Mouse (Mus musculus): ENCODE results near the gene Sh3bgr. TPM values are rescaled to one million over a fixed set of nuclear protein-coding genes. Genes with fewer than 3 reads are reported as not detected.

The Sh3bgr gene
- polyA plus RNA-seq, 1 experiment, result 6.3 TPM

- TF ChIP-seq POLR2A (IDR thresholded peaks at IDR 0.05; ENCODE audit: low read depth, low read length) (no peak), CTCF (IDR thresholded peaks at IDR 0.05; ENCODE audit: borderline replicate concordance, insufficient read depth, low read length) (no peak)
- H3K27ac ChIP-seq (ENCODE audit: insufficient read depth, low read length), result no peak overlapping the region
- H3K4me3 ChIP-seq (ENCODE audit: insufficient read depth, low read length), result no peak overlapping the region
- H3K4me1 ChIP-seq (ENCODE audit: control insufficient read depth, insufficient read depth, low read length), result no peaks in the 10 kb centered on the region
These were observed 76.3 kb downstream of the Sh3bgr start for GRCm38 (mm10) chr16:96276596-96276995.

Other genes with a start within 250 kb of the Sh3bgr start
- gene Psmg1, start 209.5 kb upstream of the Sh3bgr start, polyA plus RNA-seq (2011; ENCODE audit: insufficient read length, low read depth, missing spikeins), result 37.0 and 40.3 TPM in 2 replicates
- gene Brwd1, start 117.9 kb upstream of the Sh3bgr start, polyA plus RNA-seq (2011; ENCODE audit: insufficient read length, low read depth, missing spikeins), result 79.1 and 122 TPM in 2 replicates
- 261 and 299 TPM in 2 replicates for gene Hmgn1, start 72.7 kb upstream of the Sh3bgr start, polyA plus RNA-seq (2011; ENCODE audit: insufficient read length, low read depth, missing spikeins)
- gene Wrb, start 55.0 kb upstream of the Sh3bgr start, polyA plus RNA-seq (2011; ENCODE audit: insufficient read length, low read depth, missing spikeins), result 28.5 and 35.2 TPM in 2 replicates
- 1.1 and 1.4 TPM in 2 replicates for gene Lca5l, start 8.2 kb upstream of the Sh3bgr start, polyA plus RNA-seq (2011; ENCODE audit: insufficient read length, low read depth, missing spikeins)
- gene B3galt5, start 35.4 kb downstream of the Sh3bgr start, polyA plus RNA-seq (2011; ENCODE audit: insufficient read length, low read depth, missing spikeins), result not detected in 2 replicates
- gene Itgb2l, start 243.2 kb downstream of the Sh3bgr start, polyA plus RNA-seq (2011; ENCODE audit: insufficient read length, low read depth, missing spikeins), result not detected in 2 replicates